Mouse (Mus musculus) liver, embryonic 11.5 days (tissue): ENCODE results near the gene Cck. TPM values are rescaled to one million over a fixed set of nuclear protein-coding genes. Genes with fewer than 3 reads are reported as not detected.

Experiments
- ATAC-seq: fragments of 200-750 bp; cut with Nextera tagmentation; replicated peaks from 2 replicates; pipeline ENCODE4 v1.8.0; 2017; ENCODE audit warnings: moderate number of reproducible peaks, mild to moderate bottlenecking, moderate TSS enrichment, moderate library complexity; ENCODE audit not compliant: low FRiP score
- DNase-seq: peaks from one replicate; pipeline ENCODE4 v3.0.0-alpha.2; 2017; ENCODE audit warnings: low spot score
- H3K27ac ChIP-seq: fragments of 300-500 bp; sonication (generic); 2 replicates; pipeline ENCODE4 v1.5.1; 2014; ENCODE audit warnings: mild to moderate bottlenecking, low read depth, low read length, control low read depth
- H3K27me3 ChIP-seq: fragments of 300-500 bp; sonication (generic); replicated peaks from 2 replicates; pipeline ENCODE4 v1.6.1; 2014; ENCODE audit warnings: low read length, mixed read lengths; ENCODE audit not compliant: control insufficient read depth, insufficient read depth
- H3K36me3 ChIP-seq: fragments of 300-500 bp; sonication (generic); 2 replicates; pipeline ENCODE4 v1.6.1; 2014; ENCODE audit warnings: mild to moderate bottlenecking, low read length, moderate library complexity, mixed read lengths; ENCODE audit not compliant: control insufficient read depth, insufficient read depth
- H3K4me1 ChIP-seq: fragments of 300-500 bp; sonication (generic); replicated peaks from 2 replicates; pipeline ENCODE4 v1.6.1; 2014; ENCODE audit warnings: low read length, mixed read lengths; ENCODE audit not compliant: control insufficient read depth, insufficient read depth
- H3K4me2 ChIP-seq: fragments of 300-500 bp; sonication (generic); 2 replicates; pipeline ENCODE4 v1.6.1; 2014; ENCODE audit warnings: mild to moderate bottlenecking, control low read depth, moderate library complexity
- H3K4me3 ChIP-seq: fragments of 300-500 bp; sonication (generic); 2 replicates; pipeline ENCODE4 v1.5.1; 2014; ENCODE audit warnings: low read depth, low read length, control low read depth
- H3K9ac ChIP-seq: fragments of 300-500 bp; sonication (generic); 2 replicates; pipeline ENCODE4 v1.6.1; 2014; ENCODE audit warnings: low read depth, low read length, control low read depth
- H3K9me3 ChIP-seq: fragments of 300-500 bp; sonication (generic); 2 replicates; pipeline ENCODE4 v1.6.1; 2016; ENCODE audit warnings: low read length, inconsistent platforms, mixed read lengths; ENCODE audit not compliant: control insufficient read depth
- WGBS: fragments of 180-500 bp; shearing (Covaris S2); extraction: QIAGEN DNeasy Blood & Tissue Kit; methylation state at CpG from one replicate; pipeline ENCODE4 v1.1.7; 2014; 5-methylcytosine and 5-hydroxymethylcytosine counted together
- polyA plus RNA-seq: library from polyadenylated mRNA; unstranded; fragments of >200 nt; fragmentation: Nextera tagmentation; extraction: Ambion mirVana; gene quantifications from 2 replicates; pipeline ENCODE4 v1.2.1, GENCODE M21; 2014

Gene Cck
- polyA plus RNA-seq, 1 experiment from 2014 or later: 3.1 TPM

GRCm38 (mm10) chr9:121446431-121446831 is 49.1 kb downstream of the Cck start:
- Histone ChIP-seq H3K27me3 (no peaks in the 10 kb centered on the region), H3K4me1 (peaks cover 7% of the 10 kb centered on the region), H3K27ac (no peak overlapping the region), H3K4me2 (no peak overlapping the region), H3K9me3 (no peaks in the 10 kb centered on the region), H3K36me3 (peaks cover 16% of the 10 kb centered on the region; the same call in 1 of the 2 replicates), H3K4me3 (no peak overlapping the region), H3K9ac (no peak overlapping the region)
- 91% methylated on average over 13 of the region's 13 CpGs for WGBS
- no peak for ATAC-seq
- DNase-seq: no peak

GRCm38 (mm10) chr9:121445364-121445763 is 50.1 kb downstream of the Cck start:
- no peaks in the 10 kb centered on the region for H3K27me3 ChIP-seq
- H3K4me2 ChIP-seq: no peak overlapping the region
- peaks cover 7% of the 10 kb centered on the region for H3K4me1 ChIP-seq
- 78% methylated on average over 2 of the region's 2 CpGs for WGBS
- H3K9ac ChIP-seq: no peak overlapping the region
- H3K27ac ChIP-seq: no peak overlapping the region
- ATAC-seq (peak; percentile 74), DNase-seq (no peak)
- no peaks in the 10 kb centered on the region for H3K9me3 ChIP-seq
- peaks cover 12% of the 10 kb centered on the region; the same call in 1 of the 2 replicates for H3K36me3 ChIP-seq
- no peak overlapping the region for H3K4me3 ChIP-seq

- peaks cover 7% of the 10 kb centered on the region for H3K4me1 ChIP-seq
- no peak overlapping the region for H3K4me2 ChIP-seq
- peaks cover 12% of the 10 kb centered on the region; the same call in 1 of the 2 replicates for H3K36me3 ChIP-seq
- no peak overlapping the region for H3K4me3 ChIP-seq
- no peak overlapping the region for H3K9ac ChIP-seq
- WGBS: 77% methylated on average over 3 of the region's 3 CpGs
- ATAC-seq (no peak), DNase-seq (no peak)
- no peaks in the 10 kb centered on the region for H3K27me3 ChIP-seq
- no peaks in the 10 kb centered on the region for H3K9me3 ChIP-seq
- H3K27ac ChIP-seq: no peak overlapping the region
Measured at GRCm38 (mm10) chr9:121444367-121444707, 51.2 kb downstream of the Cck start.

- Histone ChIP-seq H3K4me3 (no peak overlapping the region), H3K4me1 (peaks cover 7% of the 10 kb centered on the region), H3K4me2 (no peak overlapping the region), H3K9ac (no peak overlapping the region), H3K9me3 (no peaks in the 10 kb centered on the region), H3K27me3 (no peaks in the 10 kb centered on the region), H3K36me3 (peaks cover 12% of the 10 kb centered on the region; the same call in 1 of the 2 replicates), H3K27ac (no peak overlapping the region)
- no peak for DNase-seq
- WGBS: 77% methylated on average over 31 of the region's 31 CpGs
- ATAC-seq: 0 out of 2 replicates have a peak, but pooled peaks have one; percentile 35
Measured at GRCm38 (mm10) chr9:121443696-121444366, 51.7 kb downstream of the Cck start.

GRCm38 (mm10) chr9:121442145-121442544 is 53.3 kb downstream of the Cck start:
- Histone ChIP-seq H3K27ac (no peak overlapping the region), H3K9ac (no peak overlapping the region), H3K27me3 (no peaks in the 10 kb centered on the region), H3K4me3 (no peak overlapping the region), H3K4me1 (peaks cover 7% of the 10 kb centered on the region), H3K9me3 (no peaks in the 10 kb centered on the region), H3K4me2 (no peak overlapping the region), H3K36me3 (peaks cover 12% of the 10 kb centered on the region; the same call in 1 of the 2 replicates)
- no peak for DNase-seq
- ATAC-seq: no peak
- WGBS: 77% methylated on average over 1 of the region's 1 CpGs

Other genes with a start within 250 kb of the Cck start
- gene Ulk4, start 218.5 kb downstream of the Cck start, polyA plus RNA-seq: 75.1 and 77.3 TPM in 2 replicates
- 11.2 and 13.1 TPM in 2 replicates for gene Trak1, start 198.2 kb downstream of the Cck start, polyA plus RNA-seq
- gene Lyzl4, start 146.4 kb upstream of the Cck start, polyA plus RNA-seq: not detected in 2 replicates
- 0.25 and 0.77 TPM in 2 replicates for gene Vipr1, start 147.0 kb upstream of the Cck start, polyA plus RNA-seq
- 4.7 and 5.5 TPM in 2 replicates for gene Sec22c, start 209.8 kb upstream of the Cck start, polyA plus RNA-seq
- gene Ss18l2, start 214.6 kb upstream of the Cck start, polyA plus RNA-seq: 103 and 118 TPM in 2 replicates
- gene Nktr, start 223.5 kb upstream of the Cck start, polyA plus RNA-seq: 47.3 and 48.2 TPM in 2 replicates